18 mouse cellular contexts compared by ENCODE assay signal in genomic region chr17:64726032-64726431, GRCm38 (mm10).
A peak's percentile ranks its signal among the peaks of the same experiment; 100 is the strongest.
DNase-seq lines count a peak whose midpoint lies in the region; ATAC-seq and TF ChIP-seq lines count a peak whose summit lies in the region.
"Had no signal": no experiment of that assay in that cellular context is flagged by ENCODE, and none has a peak within 500 bp of the region (broad histone marks: within the 10 kb centered on the region; RNA-seq: fewer than 3 reads in every experiment).

No protein-coding gene starts in this region.

- peak overlapping the region; percentile 93 for H3K27ac ChIP-seq in thymus, adult 2 months (ENCODE audit: control insufficient read depth, insufficient read depth, low read length)
- H3K27ac ChIP-seq in forebrain, embryonic 16.5 days (ENCODE audit: low read length), result no peak overlapping the region
- H3K27ac ChIP-seq: liver, embryonic 12.5 days; lung, embryonic 15.5 days; neural tube, embryonic 12.5 days had no signal

- H3K9me3 ChIP-seq in forebrain, embryonic 16.5 days (ENCODE audit: control insufficient read depth, low read length), result no peaks in the 10 kb centered on the region
- H3K9me3 ChIP-seq: heart, embryonic 12.5 days; liver, embryonic 12.5 days; lung, embryonic 15.5 days; megakaryocyte, embryonic 14.5 days; neural tube, embryonic 12.5 days had no signal

- no peak for TF ChIP-seq POLR2A in thymus, adult 2 months (IDR thresholded peaks at IDR 0.05; ENCODE audit: control insufficient read depth, extremely low read depth, insufficient read depth, low read length, poor library complexity)

- no peak overlapping the region for H3K4me3 ChIP-seq in thymus, adult 2 months (ENCODE audit: control insufficient read depth, insufficient read depth, low read length)
- no peak overlapping the region for H3K4me3 ChIP-seq in forebrain, embryonic 16.5 days (replicated peaks; ENCODE audit: low read length)
- H3K4me3 ChIP-seq: heart, embryonic 12.5 days; liver, embryonic 12.5 days; lung, embryonic 15.5 days; megakaryocyte, embryonic 14.5 days; neural tube, embryonic 12.5 days had no signal

- H3K4me2 ChIP-seq in forebrain, embryonic 16.5 days (ENCODE audit: low read length), result no peak overlapping the region
- H3K4me2 ChIP-seq: heart, embryonic 12.5 days; liver, embryonic 12.5 days; lung, embryonic 15.5 days; neural tube, embryonic 12.5 days had no signal

- no peak for TF ChIP-seq CTCF in thymus, adult 2 months (IDR thresholded peaks at IDR 0.05; ENCODE audit: borderline replicate concordance, control insufficient read depth, extremely low read depth, insufficient read depth, low read length, poor library complexity)

- H3K36me3 ChIP-seq in thymus, adult 2 months (ENCODE audit: control insufficient read depth, insufficient read depth, low read length), result peaks cover 5% of the 10 kb centered on the region; the same call in 1 of the 2 replicates
- no peaks in the 10 kb centered on the region for H3K36me3 ChIP-seq in forebrain, embryonic 16.5 days (ENCODE audit: control insufficient read depth, insufficient read depth)
- H3K36me3 ChIP-seq: heart, embryonic 12.5 days; lung, embryonic 15.5 days; neural tube, embryonic 12.5 days had no signal

- WGBS in thymus, adult 2 months, result 64% methylated on average over 7 of the region's 7 CpGs
- 82% methylated on average over 7 of the region's 7 CpGs for whole genome bisulfite sequencing in forebrain, embryonic 16.5 days

- peaks cover 16% of the 10 kb centered on the region for H3K4me1 ChIP-seq in thymus, adult 2 months (replicated peaks; ENCODE audit: control insufficient read depth, insufficient read depth, low read length)
- H3K4me1 ChIP-seq in forebrain, embryonic 16.5 days (replicated peaks; ENCODE audit: control insufficient read depth, insufficient read depth, low read length), result no peaks in the 10 kb centered on the region
- H3K4me1 ChIP-seq: lung, embryonic 15.5 days; neural tube, embryonic 12.5 days had no signal

- H3K27me3 ChIP-seq in thymus, adult 2 months (ENCODE audit: control insufficient read depth, insufficient read depth, low read length), result no peaks in the 10 kb centered on the region
- no peaks in the 10 kb centered on the region for H3K27me3 ChIP-seq in forebrain, embryonic 16.5 days (replicated peaks; ENCODE audit: control insufficient read depth, insufficient read depth, low read length)
- H3K27me3 ChIP-seq: heart, embryonic 12.5 days; liver, embryonic 12.5 days; lung, embryonic 15.5 days; megakaryocyte, embryonic 14.5 days; neural tube, embryonic 12.5 days had no signal

- DNase-seq in spleen, postnatal 36 days (ENCODE audit: low spot score in 2 of 2), result peak; percentile 39 to 49
- DNase-seq in spleen, postnatal 4 days (ENCODE audit: low spot score in 2 of 2), result no peak
- DNase-seq in induced T-regulatory cell, adult 2 months (ENCODE audit: low read depth), result peak; percentile 64
- DNase-seq in thymus, adult 2 months, result peak; percentile 40
- no peak for DNase-seq in gastrocnemius, postnatal 4 days (ENCODE audit: low spot score in 2 of 2)
- no peak for DNase-seq in gastrocnemius, adult 8-10 months (ENCODE audit: low spot score in 2 of 2)
- DNase-seq: adrenal gland, adult 8-10 months; cerebellum, postnatal 14 days; gastrocnemius, postnatal 36 days; heart, postnatal 36 days; kidney, postnatal 14 days had no signal

- ATAC-seq in forebrain, embryonic 16.5 days, result no peak
- ATAC-seq: intestine, embryonic 16.5 days; liver, embryonic 12.5 days had no signal

- H3K9ac ChIP-seq in forebrain, embryonic 16.5 days (replicated peaks; ENCODE audit: low read depth, low read length), result no peak overlapping the region
- H3K9ac ChIP-seq: heart, embryonic 12.5 days; liver, embryonic 12.5 days; lung, embryonic 15.5 days; neural tube, embryonic 12.5 days had no signal

Comparison
In these comparisons a context has a peak if more than half of its experiments do, and no peak if none do; other contexts are left out.
1. DNase-seq: peak in spleen, postnatal 36 days (2 of 2), induced T-regulatory cell, adult 2 months (single experiment) and thymus, adult 2 months (single experiment); none in spleen, postnatal 4 days (0 of 2), gastrocnemius, postnatal 4 days (0 of 2) and gastrocnemius, adult 8-10 months (0 of 2).